8 mouse cellular contexts compared by ENCODE assay signal in the genomic region with DNA sequence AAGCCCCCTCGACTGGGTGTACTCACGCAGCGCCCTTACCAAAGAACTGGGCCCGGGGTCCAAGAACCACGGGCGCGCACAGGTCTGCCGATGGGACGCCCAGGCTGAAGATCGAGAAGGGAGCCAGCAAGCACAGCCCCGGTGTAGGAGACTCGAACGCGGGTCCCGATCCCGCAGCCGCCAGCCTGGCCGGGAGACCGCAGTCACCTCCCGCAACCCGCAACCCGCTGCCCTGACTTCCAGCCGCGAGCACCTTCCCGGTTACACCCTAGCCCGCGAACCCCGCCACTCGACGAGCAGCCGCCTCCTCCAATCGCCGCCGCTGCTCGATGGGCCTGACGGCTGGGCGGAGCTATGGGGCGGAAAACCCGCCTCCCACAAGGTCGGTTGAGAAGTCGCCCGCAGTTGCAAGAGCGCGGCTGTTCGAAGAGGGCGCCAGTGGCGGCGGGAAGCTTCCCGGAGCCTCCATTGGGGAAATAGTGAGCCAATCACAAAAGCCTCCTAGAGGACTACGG. TPM values are rescaled to one million over a fixed set of nuclear protein-coding genes. Genes with fewer than 3 reads are reported as not detected.
DNase-seq lines count a peak whose midpoint lies in the region; ATAC-seq and TF ChIP-seq lines count a peak whose summit lies in the region.

A gene (minus strand): TSS at position 277 of the 515 bp plus-strand sequence.

- H3K27me3 ChIP-seq in embryonic facial prominence, embryonic 15.5 days = no peaks in the 10 kb centered on the region
- no peaks in the 10 kb centered on the region for H3K27me3 ChIP-seq in limb, embryonic 14.5 days (ENCODE audit: control insufficient read depth, insufficient read depth, low read length)
- no peaks in the 10 kb centered on the region for H3K27me3 ChIP-seq in midbrain, postnatal 0 days (ENCODE audit: insufficient read depth, low read length)

- peak within 1 kb of the TSS; percentile 78 for H3K9ac ChIP-seq in embryonic facial prominence, embryonic 15.5 days
- H3K9ac ChIP-seq in limb, embryonic 14.5 days (ENCODE audit: low read depth, low read length, severe bottlenecking) = peak within 1 kb of the TSS; percentile 70
- H3K9ac ChIP-seq in midbrain, postnatal 0 days (replicated peaks; ENCODE audit: low read length, poor library complexity, severe bottlenecking) = peak within 1 kb of the TSS; percentile 37; the same call in 1 of the 2 replicates

- peak; percentile 83 for TF ChIP-seq POLR2A in bone marrow, adult 2 months (IDR thresholded peaks at IDR 0.05; ENCODE audit: borderline replicate concordance, control insufficient read depth, low read depth, low read length)
- TF ChIP-seq POLR2A in limb, embryonic 14.5 days (IDR thresholded peaks at IDR 0.05; ENCODE audit: borderline replicate concordance, extremely low read depth, insufficient read depth, insufficient read length) = no peak

- peak within 1 kb of the TSS; percentile 71 for H3K4me2 ChIP-seq in embryonic facial prominence, embryonic 15.5 days (replicated peaks)
- H3K4me2 ChIP-seq in limb, embryonic 14.5 days (replicated peaks; ENCODE audit: low read depth, low read length, severe bottlenecking) = peak within 1 kb of the TSS; percentile 64
- H3K4me2 ChIP-seq in midbrain, postnatal 0 days (ENCODE audit: low read depth, low read length, poor library complexity, severe bottlenecking) = peak within 1 kb of the TSS; percentile 64

- 0 out of 2 replicates have a peak, but pooled peaks have one; percentile 5 for TF ChIP-seq CTCF in bone marrow, adult 2 months (IDR thresholded peaks at IDR 0.05; ENCODE audit: control insufficient read depth, insufficient read depth, low read length)
- TF ChIP-seq CTCF in midbrain, postnatal 0 days (IDR thresholded peaks at IDR 0.05) = peak; percentile 71

- H3K4me1 ChIP-seq in bone marrow, adult 2 months (ENCODE audit: control insufficient read depth, insufficient read depth, low read length) = no peaks in the 10 kb centered on the region; the same call in 1 of the 2 replicates
- H3K4me1 ChIP-seq in embryonic facial prominence, embryonic 15.5 days = peaks cover 18% of the 10 kb centered on the region
- peaks cover 14% of the 10 kb centered on the region for H3K4me1 ChIP-seq in limb, embryonic 14.5 days (ENCODE audit: control insufficient read depth, insufficient read depth, low read length)
- no peaks in the 10 kb centered on the region for H3K4me1 ChIP-seq in midbrain, postnatal 0 days (ENCODE audit: insufficient read depth, low read length)

- no peaks in the 10 kb centered on the region for H3K36me3 ChIP-seq in embryonic facial prominence, embryonic 15.5 days
- H3K36me3 ChIP-seq in limb, embryonic 14.5 days (ENCODE audit: control insufficient read depth, insufficient read depth, low read length) = peaks cover 6% of the 10 kb centered on the region
- H3K36me3 ChIP-seq in midbrain, postnatal 0 days (ENCODE audit: insufficient read depth, low read length) = peaks cover under 1% of the 10 kb centered on the region; the same call in 1 of the 2 replicates

- ATAC-seq in embryonic facial prominence, embryonic 15.5 days (ENCODE audit: insufficient number of reproducible peaks, low FRiP score, low TSS enrichment, low read depth) = peak; percentile 97
- ATAC-seq in limb, embryonic 14.5 days (ENCODE audit: low FRiP score, low read depth) = peak; percentile 98
- peak; percentile 99 for ATAC-seq in midbrain, postnatal 0 days (ENCODE audit: low FRiP score)

- DNase-seq in 416B (ENCODE audit: low read depth) = peak; percentile 97
- peak; percentile 97 for DNase-seq in heart, adult 8-10 months (ENCODE audit: low spot score)
- peak; percentile 98 for DNase-seq in kidney, adult 9 months
- DNase-seq in limb, embryonic 14.5 days (ENCODE audit: low spot score) = peak; percentile 97
- DNase-seq in midbrain, postnatal 0 days (ENCODE audit: low spot score) = peak; percentile 97
- DNase-seq in spleen, postnatal 14 days (ENCODE audit: low spot score in 2 of 2) = peak; percentile 95 to 98

- WGBS in bone marrow, adult 2 months = under 1% methylated on average over 50 of the region's 50 CpGs
- under 1% methylated on average over 50 of the region's 50 CpGs for WGBS in embryonic facial prominence, embryonic 15.5 days
- under 1% methylated on average over 41 of the region's 50 CpGs for WGBS in limb, embryonic 14.5 days
- 0% methylated on average over 49 of the region's 50 CpGs for WGBS in midbrain, postnatal 0 days

- H3K27ac ChIP-seq in bone marrow, adult 2 months (ENCODE audit: control insufficient read depth, insufficient read depth, low read depth, low read length, poor library complexity) = peak within 1 kb of the TSS; percentile 74
- peak within 1 kb of the TSS; percentile 39; the same call in 1 of the 2 replicates for H3K27ac ChIP-seq in embryonic facial prominence, embryonic 15.5 days (replicated peaks)
- H3K27ac ChIP-seq in limb, embryonic 14.5 days (replicated peaks; ENCODE audit: low read depth, low read length) = no peak within 1 kb of the TSS
- H3K27ac ChIP-seq in midbrain, postnatal 0 days (ENCODE audit: low read depth, low read length) = no peak within 1 kb of the TSS

- peak within 1 kb of the TSS; percentile 96 for H3K4me3 ChIP-seq in bone marrow, adult 2 months (replicated peaks; ENCODE audit: control insufficient read depth, low read depth, low read length)
- peak within 1 kb of the TSS; percentile 92 for H3K4me3 ChIP-seq in embryonic facial prominence, embryonic 15.5 days (replicated peaks)
- peak within 1 kb of the TSS; percentile 83 for H3K4me3 ChIP-seq in limb, embryonic 14.5 days (replicated peaks; ENCODE audit: low read length)
- H3K4me3 ChIP-seq in midbrain, postnatal 0 days (ENCODE audit: low read depth, low read length) = peak within 1 kb of the TSS; percentile 55

- H3K9me3 ChIP-seq in embryonic facial prominence, embryonic 15.5 days (replicated peaks) = no peaks in the 10 kb centered on the region
- H3K9me3 ChIP-seq in limb, embryonic 14.5 days (ENCODE audit: control insufficient read depth, low read length) = no peaks in the 10 kb centered on the region
- H3K9me3 ChIP-seq in midbrain, postnatal 0 days (ENCODE audit: low read length) = no peaks in the 10 kb centered on the region

RNA-seq across cellular contexts. Expression of the gene that starts here (rescaled TPM):
- polyA plus RNA-seq in bone marrow, adult 2 months (2011; ENCODE audit: insufficient read depth, insufficient read length, low replicate concordance, missing spikeins) = 9.6 and 12.9 TPM in 2 replicates
- polyA plus RNA-seq in embryonic facial prominence, embryonic 15.5 days (2015; fragmentation: Nextera tagmentation; extraction: Ambion mirVana) = 7.3 and 8.3 TPM in 2 replicates
- 1 to 10 TPM; 1.3 to 1.6 (median 1.5) TPM for total RNA-seq in heart, adult 8-10 months (2022)
- 5.3 and 6.9 TPM in 2 replicates for polyA plus RNA-seq in limb, embryonic 14.5 days (2012; rRNA removed)
- 5.3 and 6.2 TPM in 2 replicates for polyA plus RNA-seq in limb, embryonic 14.5 days (2014; fragmentation: Nextera tagmentation; extraction: Ambion mirVana)
- total RNA-seq in midbrain, postnatal 0 days (2014; rRNA removed) = 1.0 and 2.7 TPM in 2 replicates
- 1.0 and 1.1 TPM in 2 replicates for polyA plus RNA-seq in midbrain, postnatal 0 days (2015; fragmentation: Nextera tagmentation; extraction: Ambion mirVana)

Comparison
In these comparisons a context has a peak if more than half of its experiments do, and no peak if none do; other contexts are left out.
1. H3K27ac ChIP-seq: peak in bone marrow, adult 2 months (single experiment) and embryonic facial prominence, embryonic 15.5 days (single experiment); none in limb, embryonic 14.5 days (single experiment) and midbrain, postnatal 0 days (single experiment).
2. Peak in every context shown above with its lines, with median percentiles within 50 percentile points of each other: DNase-seq, H3K4me3 ChIP-seq, ATAC-seq, H3K4me2 ChIP-seq and H3K9ac ChIP-seq.